Mouse (Mus musculus) monocyte, adult 2 months (primary cell): ENCODE measurements around the gene Clp1.

Experiments used
- DNase-seq, 2 experiments: peaks; one replicate each; pipeline ENCODE4 v3.0.0; 2022; ENCODE audit warnings: low spot score in 2 of 2, low read depth in 1 of 2

The Clp1 gene

DNA sequence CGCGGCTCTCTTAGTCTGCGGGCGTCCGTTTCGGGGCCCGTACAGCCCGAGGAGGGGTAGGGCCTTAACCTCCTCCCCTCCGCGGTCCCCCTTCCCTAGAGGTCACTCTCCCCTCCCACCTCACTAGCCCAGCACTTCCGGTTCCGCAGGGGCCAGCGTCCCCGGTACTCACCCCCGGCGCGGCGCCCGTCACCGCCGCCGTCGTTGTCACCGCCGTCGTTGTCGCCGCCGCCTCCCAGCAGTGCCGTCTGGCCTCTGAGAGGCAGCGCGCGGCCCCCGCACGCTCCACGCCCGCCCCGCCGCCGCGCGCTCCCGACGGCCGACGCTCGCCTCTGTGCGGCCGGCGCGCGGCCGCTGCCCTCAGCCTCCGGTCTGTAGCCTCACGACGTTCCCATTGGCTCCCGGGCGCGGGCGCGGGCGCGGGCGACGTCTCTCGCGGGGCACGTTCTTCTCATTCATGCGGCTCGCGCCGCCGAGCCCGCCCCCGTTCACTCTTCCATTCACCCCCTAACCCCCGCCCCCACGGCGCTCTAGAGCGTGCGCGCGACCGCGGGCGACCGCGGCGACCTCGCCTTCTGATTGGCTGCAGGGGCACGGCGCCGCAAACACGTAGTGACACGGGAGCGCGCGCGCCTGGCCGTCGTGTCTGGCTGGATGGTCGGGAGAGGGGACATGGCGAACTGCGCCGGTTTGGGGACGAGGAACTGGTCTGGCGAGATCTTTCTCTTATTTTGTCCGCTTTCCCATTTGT lies 12.2 kb downstream of the Clp1 start, which contains the start of gene Zdhhc5:
Gene Zdhhc5, minus strand, starts transcription at position 370 of the 751 bp plus-strand sequence.
- DNase-seq = peak; percentile 97 to 99

DNA sequence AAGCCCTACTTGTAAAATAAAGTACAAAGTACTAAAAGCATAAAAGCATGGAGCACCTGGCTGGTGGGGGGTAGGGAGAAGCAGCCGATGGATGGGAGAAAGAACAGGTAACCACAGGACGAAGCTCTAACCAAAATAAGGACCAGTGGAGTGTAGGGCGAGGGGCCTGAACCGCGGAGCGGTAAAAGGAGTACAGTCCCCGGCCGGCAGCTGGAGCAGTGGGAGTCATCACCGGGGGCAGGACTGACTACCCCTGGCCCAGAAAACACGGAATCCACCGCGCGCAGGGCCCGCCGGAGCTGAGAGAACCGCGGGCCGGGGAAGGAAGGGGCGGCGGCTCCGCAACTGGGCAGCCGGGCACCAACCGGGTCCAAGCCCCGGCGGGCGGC lies 12.7 kb downstream of the Clp1 start:
- peak in 1 of 2 experiments; percentile 26 for DNase-seq

DNA sequence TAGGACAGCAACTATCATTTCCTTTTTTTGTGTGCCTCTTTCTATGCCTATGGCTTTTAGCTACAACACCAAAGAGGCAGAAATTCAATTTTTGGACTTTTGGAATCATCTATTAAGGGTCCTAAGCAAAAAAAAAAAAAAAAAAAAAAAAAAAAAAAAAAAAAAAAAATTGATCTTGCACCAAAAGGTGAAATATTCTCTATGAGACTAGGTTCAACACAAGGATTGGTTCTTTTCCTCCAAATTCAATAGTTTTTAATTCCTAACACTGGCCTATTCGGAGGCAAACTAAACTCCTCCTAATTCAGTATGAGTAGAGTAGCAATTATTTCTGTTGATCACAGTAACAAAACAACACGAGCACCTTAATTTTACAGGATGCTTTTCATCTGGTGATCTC lies 15.3 kb downstream of the Clp1 start:
- DNase-seq = no peak

DNA sequence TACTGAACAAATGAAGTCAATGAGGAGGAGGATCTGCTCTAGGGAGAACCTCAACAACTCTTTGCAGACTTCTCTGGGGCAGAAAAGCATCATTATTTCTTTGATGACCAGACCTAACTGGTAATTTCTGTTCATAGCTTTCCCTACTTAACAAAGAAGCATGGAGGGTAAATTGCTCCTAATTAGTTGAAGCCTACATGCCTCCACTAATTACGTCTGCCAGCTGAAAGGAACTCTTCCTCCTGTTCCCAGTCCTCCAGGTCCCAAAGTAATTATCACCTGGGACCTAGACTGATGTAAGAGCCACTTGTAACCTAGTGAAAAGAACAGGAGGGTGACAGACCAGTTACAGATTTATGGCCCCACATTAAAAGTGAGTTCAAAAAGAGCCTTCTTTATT lies 19.6 kb downstream of the Clp1 start:
- DNase-seq = no peak

DNA sequence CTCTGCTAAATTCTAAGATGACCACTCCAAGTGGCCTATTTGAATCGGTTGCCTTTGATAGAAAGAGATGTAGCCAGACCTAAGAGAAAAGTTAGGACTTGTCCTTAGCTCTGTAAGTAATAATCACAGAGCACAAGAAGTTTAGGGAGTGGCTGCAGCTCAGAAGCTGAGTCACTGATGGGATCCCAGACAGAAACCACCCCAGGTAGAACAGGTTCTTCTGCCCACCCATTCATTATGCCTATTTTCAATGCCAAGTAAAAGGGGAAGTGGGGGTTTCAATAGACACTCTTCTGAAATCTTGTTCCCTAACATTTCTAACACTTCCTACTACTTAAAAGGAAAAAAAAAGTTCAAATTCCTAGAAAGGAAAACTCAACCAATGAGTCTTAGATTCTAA lies 21.9 kb downstream of the Clp1 start:
- DNase-seq = no peak

DNA sequence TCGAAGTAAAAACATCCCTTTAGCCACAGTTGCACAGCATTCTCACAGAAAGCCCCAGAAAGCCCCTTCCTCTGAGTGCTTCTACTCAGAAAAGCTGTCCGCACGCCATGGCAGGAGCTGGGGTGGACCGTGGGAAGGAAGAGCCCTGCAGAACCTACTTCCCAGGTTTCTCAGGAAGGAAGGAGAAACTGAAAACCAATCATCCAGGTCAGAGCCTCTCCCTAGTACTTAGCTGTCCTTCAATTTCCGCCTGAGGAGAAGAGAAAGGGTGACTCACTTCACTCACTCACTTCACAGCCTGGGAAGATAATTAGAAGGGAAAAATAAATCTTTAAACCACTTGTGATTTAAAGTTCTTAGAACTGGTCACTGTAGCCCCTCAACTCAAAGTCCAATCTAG lies 22.8 kb downstream of the Clp1 start:
- DNase-seq = no peak

DNA sequence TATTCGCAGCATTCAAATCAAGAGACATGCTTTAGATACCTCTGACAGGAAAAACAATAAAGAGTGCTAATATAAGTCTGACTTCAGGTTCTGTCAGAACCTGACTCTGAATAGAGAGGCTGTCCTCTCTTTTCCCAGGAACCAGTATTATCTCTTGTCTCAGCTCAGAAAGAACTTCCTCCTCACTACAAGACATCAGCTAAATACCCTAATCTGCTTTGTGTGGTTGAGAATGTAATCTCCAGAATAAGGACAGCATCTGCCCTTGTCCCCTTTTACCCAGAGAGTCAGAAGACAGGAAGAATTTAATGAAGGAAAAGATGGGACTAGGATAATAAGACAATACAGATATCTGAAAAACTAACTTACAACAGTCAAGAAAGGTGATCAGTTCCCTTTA lies 23.7 kb downstream of the Clp1 start:
- no peak for DNase-seq

DNA sequence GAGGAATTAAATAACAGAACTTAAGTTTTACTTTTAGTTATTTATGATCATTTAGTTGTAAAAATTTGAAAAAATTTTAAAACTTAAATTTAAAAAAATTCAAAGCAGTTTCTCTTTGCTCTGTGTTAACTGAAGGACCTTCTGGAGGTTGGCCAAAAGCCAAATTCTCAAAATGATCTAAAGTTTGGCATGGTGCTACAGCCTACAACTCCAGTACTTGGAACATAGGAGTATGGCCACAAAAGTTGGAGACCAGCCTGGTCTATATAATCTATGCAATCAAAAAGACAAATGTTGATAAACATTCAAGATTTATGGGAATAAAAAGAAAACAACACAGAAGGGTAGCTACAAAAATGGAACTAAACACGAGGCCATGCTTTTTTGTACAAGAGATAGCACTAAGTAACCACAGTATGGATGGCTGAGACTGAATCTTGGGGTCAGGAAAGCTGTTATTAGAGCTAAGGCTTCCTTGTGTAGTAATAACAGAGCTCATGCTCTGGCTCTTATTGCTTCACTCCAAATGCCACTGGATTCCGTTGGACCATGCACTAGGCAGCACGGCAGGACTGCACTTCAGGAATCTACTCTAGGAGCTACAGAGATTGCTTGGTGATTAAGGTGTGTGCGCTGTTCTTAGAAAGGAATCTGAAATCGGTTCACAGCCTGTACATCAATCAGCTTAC lies 32.0 kb downstream of the Clp1 start:
- DNase-seq = no peak

DNA sequence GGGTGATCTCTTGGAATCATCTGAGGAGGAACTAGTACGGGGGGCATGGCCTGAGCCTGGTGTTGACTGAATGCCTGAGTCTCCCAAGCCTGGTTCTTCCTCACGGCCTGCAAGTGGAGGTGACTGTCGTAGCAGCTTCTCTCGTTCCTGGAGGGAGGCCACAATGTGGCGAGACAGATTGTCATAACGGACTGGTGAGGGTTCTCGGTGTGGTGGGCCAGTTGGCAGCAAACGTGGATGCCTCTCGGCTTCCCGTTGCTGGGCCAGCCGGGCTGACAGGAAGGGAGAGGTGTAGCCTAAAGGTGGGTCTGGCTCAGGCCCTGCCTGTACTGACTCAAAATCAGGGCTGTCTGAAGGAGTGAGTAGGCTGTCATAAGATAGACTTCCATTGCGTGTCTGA lies 37.1 kb downstream of the Clp1 start:
- no peak for DNase-seq

DNA sequence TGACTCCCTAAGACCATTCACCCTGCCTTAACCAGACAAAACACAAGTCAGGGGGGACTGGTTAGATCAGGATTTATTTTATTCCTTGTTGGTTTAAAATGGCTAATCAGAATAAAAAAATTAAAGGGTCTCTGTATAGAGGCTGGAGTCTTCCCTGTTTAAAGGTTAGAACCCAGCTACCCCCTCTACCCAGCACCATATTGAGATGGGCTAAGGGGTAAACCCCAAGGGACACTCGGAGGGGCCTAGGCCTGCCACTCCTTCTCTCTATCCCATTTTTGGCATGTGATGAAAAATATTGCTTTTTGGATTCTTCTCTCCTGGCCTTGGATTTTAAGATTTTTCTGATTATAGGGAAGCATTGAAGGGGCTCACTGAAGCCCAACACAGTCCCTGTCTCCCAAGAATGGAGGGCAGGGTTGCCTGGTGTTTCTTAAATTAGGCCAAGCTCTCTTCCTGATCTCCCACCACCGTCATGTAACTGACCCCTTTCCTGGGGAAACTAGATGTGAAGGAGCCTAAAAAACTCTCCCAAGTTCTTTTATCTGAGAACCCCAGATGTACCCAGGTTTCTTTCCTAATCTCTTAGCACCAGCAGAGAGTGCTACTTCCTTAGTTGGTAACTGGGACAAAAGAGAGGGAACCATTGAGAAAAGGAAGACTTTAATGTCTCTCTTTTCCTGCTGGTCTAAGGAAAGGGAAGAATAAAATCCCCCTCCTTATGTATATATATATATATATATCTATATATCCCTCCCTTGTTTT lies 38.9 kb downstream of the Clp1 start:
- DNase-seq = no peak

DNA sequence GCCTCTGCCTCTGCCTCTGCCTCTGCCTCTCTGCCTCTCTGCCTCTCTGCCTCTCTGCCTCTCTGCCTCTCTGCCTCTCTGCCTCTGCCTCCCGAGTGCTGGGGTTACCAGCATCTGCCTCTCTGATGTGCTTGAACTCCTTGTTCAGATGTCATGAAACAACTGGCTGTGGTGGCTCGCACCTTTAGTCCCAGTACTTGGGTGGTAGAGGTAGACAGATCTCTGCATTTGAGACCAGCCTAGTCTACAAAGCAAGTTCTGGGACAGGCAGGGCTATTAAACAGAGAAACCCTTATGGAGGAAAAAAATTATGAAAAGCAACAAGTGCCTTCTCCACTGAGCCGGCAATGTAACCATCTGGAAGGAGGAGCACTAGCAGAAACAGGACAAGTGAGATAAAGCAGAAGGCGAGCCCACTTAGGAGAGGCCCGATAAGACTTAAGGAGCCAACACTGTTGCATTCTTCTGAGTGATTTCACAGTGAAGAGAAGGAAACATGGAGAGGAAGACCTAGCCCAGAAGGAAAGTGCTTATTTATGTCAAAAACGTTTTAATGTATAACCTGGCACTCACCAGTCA lies 44.5 kb downstream of the Clp1 start:
- DNase-seq = no peak

DNA sequence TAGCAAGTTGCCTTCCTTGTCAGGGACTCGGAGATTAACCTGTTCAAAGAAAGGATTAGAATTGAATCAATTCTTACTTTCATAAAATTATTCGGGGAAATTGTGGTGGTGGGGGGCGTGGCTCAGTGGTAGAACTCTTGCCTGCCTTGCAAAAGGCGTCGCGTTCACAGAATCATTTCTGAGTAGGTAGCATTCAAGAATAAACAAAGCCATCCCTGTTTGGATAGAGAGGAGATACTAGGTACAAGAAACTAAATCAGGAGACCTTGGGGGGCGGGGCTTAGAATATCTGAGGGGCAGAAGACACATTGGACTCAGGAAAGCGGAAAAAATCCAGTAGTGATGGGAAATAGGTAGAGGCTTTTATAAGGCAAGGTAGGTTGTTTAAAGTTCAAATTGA lies 48.1 kb downstream of the Clp1 start, which contains the start of gene Tmx2:
Gene Tmx2, minus strand, starts transcription at position 125 of the 400 bp plus-strand sequence.
- no peak for DNase-seq

DNA sequence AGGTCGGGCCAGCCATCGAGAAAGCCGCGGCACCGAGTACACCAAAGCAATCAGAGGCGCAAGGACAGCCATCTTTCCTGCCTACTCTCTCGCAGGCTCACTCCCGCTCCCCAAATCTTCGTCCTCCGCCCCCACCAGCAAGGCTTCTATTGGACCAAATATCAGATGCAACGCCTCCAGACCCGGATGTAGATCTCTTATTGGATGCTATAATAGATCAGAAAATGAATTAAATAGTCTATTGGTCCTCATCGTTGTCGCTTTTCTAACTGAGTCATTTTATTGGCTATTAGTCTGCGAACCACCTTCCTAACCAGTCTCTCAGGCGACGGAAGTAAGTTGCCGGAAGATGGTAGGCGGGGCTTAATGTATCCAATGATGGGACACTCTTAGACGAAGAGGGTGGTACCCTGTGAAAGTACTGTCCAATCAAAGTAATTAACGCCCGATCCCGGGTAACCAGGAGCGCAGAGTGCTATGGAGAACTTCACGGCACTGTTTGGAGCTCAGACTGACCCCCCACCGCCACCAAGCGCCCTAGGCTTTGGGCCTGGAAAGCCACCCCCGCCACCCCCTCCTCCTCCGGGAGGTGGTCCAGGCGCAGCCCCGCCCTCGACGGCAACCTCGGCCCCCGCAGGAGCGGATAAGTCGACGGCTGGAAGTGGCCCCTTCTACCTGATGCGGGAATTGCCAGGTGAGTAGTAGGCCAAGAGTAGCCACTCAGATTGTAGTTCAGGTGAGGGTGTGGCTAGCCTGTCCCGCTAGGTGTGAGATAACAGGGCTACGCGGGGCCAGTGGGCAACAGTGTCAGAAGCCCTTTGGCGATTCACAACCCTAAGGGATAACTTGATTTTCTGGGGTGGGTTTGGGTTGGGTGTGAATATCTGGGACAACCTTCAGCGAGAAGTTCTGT lies 48.9 kb downstream of the Clp1 start, which contains the start of the genes Gm28635 and Med19:
Gene Gm28635, minus strand, starts transcription at position 74 of the 913 bp plus-strand sequence.
Gene Med19, plus strand, starts transcription at position 435 of the 913 bp plus-strand sequence.
- DNase-seq = peak; percentile 85 to 94

DNA sequence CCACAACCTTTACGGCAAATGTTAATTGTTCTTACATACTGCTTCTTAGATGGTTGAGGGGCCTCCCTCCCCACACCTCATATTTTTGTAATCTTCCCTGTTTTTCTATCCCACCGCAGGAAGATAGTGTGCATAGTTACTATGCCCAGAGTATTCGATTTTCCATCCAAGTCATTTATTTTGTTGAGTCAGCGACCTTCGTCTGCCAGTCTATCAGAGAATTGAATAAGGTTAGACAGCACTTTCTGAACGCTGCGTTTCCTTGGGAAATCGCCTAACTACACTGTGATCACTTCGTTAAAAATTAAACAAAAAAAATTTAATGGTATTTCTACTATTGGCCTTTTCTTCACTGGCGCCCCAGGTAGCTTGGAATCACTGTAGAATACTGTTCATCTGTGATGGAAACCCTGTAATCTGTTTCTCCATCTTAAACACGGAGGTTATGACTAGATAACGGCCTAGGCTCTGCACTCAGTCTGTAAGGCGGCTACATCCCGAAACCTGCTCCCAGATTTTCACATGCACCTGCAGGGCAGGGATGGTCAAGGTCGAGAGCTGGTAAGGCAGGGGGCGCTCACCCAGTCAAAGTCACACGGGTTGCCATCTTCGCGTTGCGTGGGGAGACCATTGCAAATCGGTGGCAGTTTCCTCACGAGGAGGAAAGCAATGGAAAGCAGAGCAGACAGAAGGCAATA lies 49.7 kb downstream of the Clp1 start:
- no peak for DNase-seq
